Mouse (Mus musculus): ENCODE data around the gene Mtg2. TPM values are rescaled to one million over a fixed set of nuclear protein-coding genes. Genes with fewer than 3 reads are reported as not detected.

The Mtg2 gene
- polyA plus RNA-seq, 1 experiment from 2014 or later = 37.6 TPM

DNA sequence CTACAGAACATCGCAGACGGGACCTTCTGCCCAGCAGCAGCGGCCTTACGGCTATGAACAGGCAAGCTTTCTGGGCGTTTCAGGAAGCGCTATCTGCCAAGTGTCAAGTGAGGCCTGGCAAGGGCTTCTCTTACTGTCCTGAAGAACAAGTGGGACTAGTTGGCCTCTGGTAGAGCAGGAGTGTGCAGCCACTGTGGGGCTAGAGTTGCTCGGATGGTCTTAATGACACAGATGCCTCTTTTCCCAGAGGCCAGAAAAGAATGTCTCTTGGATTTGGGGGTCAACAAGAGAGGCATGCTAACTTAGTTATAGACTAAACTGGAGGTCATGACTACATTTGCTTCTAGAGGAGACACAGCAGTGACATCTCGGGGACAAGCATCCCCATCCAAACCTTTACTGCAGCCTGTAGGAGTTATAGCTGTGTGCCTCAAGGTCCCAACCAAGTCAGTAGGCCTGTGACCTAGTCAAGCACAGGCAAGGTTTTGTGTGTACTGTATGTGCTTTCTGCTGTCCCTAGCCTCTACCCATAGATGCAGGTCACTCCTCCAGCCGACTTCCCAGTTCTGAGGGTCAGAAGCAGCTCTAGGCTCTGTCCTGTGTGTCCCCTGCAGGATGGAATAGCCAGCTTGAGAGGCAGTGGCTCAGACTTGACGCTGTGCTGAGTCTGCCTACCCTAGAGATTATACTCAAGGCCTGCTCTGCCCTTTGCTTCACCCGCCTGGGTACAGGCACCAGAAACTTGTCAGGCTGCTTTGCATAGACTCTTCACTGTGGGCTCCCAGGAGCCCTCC lies 6.9 kb upstream of the Mtg2 start:
- Histone ChIP-seq H3K9me3 (replicated peaks) (no peaks in the 10 kb centered on the region), H3K27ac (replicated peaks) (no peak overlapping the region), H3K4me2 (no peak overlapping the region), H3K27me3 (replicated peaks) (no peaks in the 10 kb centered on the region), H3K9ac (replicated peaks) (no peak overlapping the region), H3K36me3 (peaks cover 72% of the 10 kb centered on the region), H3K4me1 (no peaks in the 10 kb centered on the region), H3K4me3 (replicated peaks) (no peak overlapping the region)
- WGBS = 96% methylated on average over 11 of the region's 11 CpGs
- ATAC-seq (ENCODE audit: low FRiP score) = no peak

DNA sequence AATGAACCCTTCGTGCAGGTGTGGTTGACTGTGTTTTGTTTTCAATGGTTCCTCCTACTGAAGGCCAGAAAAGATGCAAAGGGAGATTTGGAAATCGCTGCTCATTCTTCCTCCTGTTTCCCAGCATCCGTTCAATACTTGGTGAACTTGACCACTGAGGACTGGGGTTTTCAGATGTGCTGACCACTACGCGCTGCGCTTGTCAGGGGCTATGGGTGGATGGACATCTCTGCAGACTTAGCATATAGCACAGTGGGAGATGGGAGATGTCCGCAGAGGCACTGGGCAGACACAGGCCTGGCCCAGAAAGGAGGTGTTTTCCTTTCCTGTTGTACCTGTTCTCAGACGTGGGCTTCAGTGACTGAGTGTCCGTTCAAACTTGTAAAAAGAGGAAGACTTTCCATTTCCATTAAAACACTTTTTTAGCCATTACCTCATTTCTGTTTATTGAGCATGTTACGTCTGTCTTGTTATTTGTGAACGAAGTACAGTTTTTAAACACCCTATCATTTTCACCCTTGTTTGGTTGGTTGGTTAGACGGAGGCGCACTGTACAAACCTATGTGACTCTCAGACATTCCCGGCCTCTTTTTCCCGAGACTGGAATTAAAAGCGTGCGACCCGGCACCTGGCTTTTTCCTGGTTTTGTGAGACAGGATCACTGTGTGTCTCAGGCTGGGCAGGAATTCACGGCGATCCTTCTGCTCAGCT lies 463 bp upstream of the Mtg2 start:
- WGBS = 34% methylated on average over 20 of the region's 20 CpGs
- peak overlapping the region; percentile 94 for H3K4me2 ChIP-seq
- ATAC-seq (ENCODE audit: low FRiP score) = peak; percentile 72; the same call in 1 of the 2 replicates
- no peaks in the 10 kb centered on the region for H3K9me3 ChIP-seq (replicated peaks)
- peaks cover 20% of the 10 kb centered on the region for H3K4me1 ChIP-seq
- peak overlapping the region; percentile 76 for H3K9ac ChIP-seq (replicated peaks)
- peak overlapping the region; percentile 76 for H3K4me3 ChIP-seq (replicated peaks)
- H3K36me3 ChIP-seq = peaks cover 21% of the 10 kb centered on the region
- H3K27ac ChIP-seq (replicated peaks) = peak overlapping the region; percentile 95
- H3K27me3 ChIP-seq (replicated peaks) = no peaks in the 10 kb centered on the region

DNA sequence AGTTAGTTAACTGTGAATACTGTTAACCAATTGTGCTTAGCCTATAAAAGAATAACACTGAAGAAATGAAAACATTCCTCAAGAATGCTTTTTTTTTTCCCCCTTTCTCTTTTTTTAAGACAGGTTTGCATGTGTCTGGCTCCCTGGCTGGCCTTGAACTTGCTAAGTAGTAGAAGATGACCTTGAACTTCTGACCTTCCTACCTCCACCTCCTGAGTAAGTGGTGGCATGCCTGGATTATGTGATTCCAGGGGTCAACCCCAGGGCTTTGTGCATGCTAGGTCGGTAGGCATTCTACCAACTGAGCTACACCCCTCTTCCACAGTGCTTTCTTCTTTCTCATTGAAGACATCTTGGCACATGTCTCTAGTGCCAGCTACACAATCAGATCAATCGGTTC lies 1.3 kb downstream of the Mtg2 start:
- Histone ChIP-seq H3K36me3 (peaks cover 21% of the 10 kb centered on the region), H3K27ac (replicated peaks) (no peak overlapping the region), H3K9ac (replicated peaks) (no peak overlapping the region), H3K4me2 (peak overlapping the region; percentile 94), H3K27me3 (replicated peaks) (no peaks in the 10 kb centered on the region), H3K9me3 (replicated peaks) (no peaks in the 10 kb centered on the region), H3K4me1 (peaks cover 20% of the 10 kb centered on the region), H3K4me3 (replicated peaks) (no peak overlapping the region)
- 87% methylated on average over 2 of the region's 2 CpGs for WGBS
- ATAC-seq (ENCODE audit: low FRiP score) = no peak

DNA sequence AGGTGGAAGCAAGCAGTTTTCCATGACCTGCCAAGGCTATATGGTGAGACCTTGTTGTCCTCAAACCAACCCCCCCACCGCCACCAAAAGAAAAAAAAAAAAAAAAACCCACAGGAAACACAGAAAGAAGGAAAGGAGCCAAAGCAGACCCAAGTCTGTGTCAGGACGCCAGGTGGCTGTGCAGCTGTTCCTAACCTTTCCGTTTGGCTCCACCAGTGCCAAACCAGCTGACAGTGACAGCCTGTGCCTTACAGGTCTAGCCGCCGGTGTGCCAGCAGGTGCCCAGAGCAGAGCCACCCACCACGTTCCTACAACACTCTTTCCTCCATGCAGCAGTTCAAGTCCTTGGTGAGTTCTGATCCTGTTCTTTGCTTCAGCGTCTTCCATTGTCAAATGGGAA lies 2.5 kb downstream of the Mtg2 start:
- no peaks in the 10 kb centered on the region for H3K27me3 ChIP-seq (replicated peaks)
- no peak overlapping the region for H3K9ac ChIP-seq (replicated peaks)
- no peaks in the 10 kb centered on the region for H3K9me3 ChIP-seq (replicated peaks)
- no peak overlapping the region for H3K4me2 ChIP-seq
- H3K4me3 ChIP-seq (replicated peaks) = no peak overlapping the region
- no peak for ATAC-seq (ENCODE audit: low FRiP score)
- H3K36me3 ChIP-seq = peaks cover 12% of the 10 kb centered on the region
- 91% methylated on average over 7 of the region's 7 CpGs for WGBS
- H3K27ac ChIP-seq (replicated peaks) = no peak overlapping the region
- H3K4me1 ChIP-seq = peaks cover 20% of the 10 kb centered on the region

DNA sequence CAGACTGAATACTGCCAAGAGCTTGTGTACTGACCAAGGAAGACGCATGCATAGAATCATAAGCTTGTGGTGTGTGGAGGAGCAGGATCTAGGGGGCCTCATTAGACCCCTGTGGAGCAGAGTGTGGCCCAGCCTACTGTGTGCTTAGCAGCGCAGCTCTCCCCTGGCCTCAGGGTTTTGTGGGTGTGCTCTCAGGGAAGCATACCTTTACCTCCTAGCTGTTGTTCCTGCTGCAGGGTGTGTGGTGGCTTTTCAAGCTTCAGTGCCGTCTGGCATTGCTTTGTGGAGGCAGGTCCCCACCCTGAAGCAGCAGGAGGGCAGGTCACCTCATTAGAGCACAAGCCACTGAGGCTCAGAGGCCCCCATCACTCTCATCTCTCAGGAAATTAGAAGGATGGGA lies 7.2 kb downstream of the Mtg2 start:
- no peak overlapping the region for H3K9ac ChIP-seq (replicated peaks)
- peaks cover 21% of the 10 kb centered on the region for H3K36me3 ChIP-seq
- no peaks in the 10 kb centered on the region for H3K4me1 ChIP-seq
- no peaks in the 10 kb centered on the region for H3K27me3 ChIP-seq (replicated peaks)
- 73% methylated on average over 3 of the region's 3 CpGs for WGBS
- ATAC-seq (ENCODE audit: low FRiP score) = no peak
- no peak overlapping the region for H3K4me2 ChIP-seq
- H3K9me3 ChIP-seq (replicated peaks) = no peaks in the 10 kb centered on the region
- no peak overlapping the region for H3K27ac ChIP-seq (replicated peaks)
- H3K4me3 ChIP-seq (replicated peaks) = no peak overlapping the region

DNA sequence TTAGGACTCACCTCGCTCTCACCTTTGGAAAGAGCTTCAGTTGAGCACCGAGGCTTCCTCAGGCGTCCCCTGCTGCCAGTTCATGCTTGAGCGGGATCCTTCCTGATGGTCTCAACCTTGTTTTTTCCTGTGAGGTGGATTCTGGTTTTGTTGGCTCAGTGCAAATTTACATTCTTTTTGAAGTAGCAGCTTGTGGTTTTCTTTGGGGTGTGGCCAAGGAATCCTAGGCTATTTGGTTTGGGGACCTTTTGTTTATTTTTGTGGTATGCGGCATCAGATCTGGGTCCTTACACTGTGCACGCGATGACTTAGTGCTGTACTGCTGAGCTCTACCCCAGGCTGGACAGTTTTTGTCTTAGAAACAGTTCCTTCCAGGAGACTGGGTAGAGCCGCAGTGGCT lies 10.3 kb downstream of the Mtg2 start:
- H3K4me2 ChIP-seq = no peak overlapping the region
- H3K27ac ChIP-seq (replicated peaks) = no peak overlapping the region
- no peak for ATAC-seq (ENCODE audit: low FRiP score)
- H3K9ac ChIP-seq (replicated peaks) = no peak overlapping the region
- H3K9me3 ChIP-seq (replicated peaks) = no peaks in the 10 kb centered on the region
- WGBS = 93% methylated on average over 8 of the region's 8 CpGs
- no peaks in the 10 kb centered on the region for H3K4me1 ChIP-seq
- H3K36me3 ChIP-seq = peaks cover 40% of the 10 kb centered on the region
- H3K27me3 ChIP-seq (replicated peaks) = no peaks in the 10 kb centered on the region
- H3K4me3 ChIP-seq (replicated peaks) = no peak overlapping the region

DNA sequence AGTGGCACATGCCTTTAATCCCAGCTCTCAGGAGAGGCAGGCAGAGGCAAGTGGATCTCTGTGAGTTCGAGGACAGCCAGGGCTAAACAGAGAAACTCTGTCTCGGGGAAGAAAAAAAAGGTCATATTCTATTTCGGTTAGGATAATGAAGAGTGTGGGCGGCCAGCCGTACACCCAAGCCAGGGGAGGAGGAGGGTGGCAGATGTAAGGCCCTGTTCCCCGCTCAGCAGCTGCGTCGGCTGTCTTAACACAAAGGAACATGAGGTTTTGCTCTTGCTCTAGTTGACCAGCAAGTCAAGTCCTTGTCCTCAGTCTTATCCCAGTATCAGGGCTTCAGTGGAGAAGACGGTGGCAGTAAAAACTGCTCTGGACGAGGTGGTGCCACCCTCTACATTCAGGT lies 12.7 kb downstream of the Mtg2 start:
- no peaks in the 10 kb centered on the region for H3K27me3 ChIP-seq (replicated peaks)
- H3K4me3 ChIP-seq (replicated peaks) = no peak overlapping the region
- H3K4me1 ChIP-seq = peaks cover 6% of the 10 kb centered on the region; the same call in 1 of the 2 replicates
- peaks cover 43% of the 10 kb centered on the region for H3K36me3 ChIP-seq
- H3K9me3 ChIP-seq (replicated peaks) = no peaks in the 10 kb centered on the region
- no peak overlapping the region for H3K4me2 ChIP-seq
- no peak for ATAC-seq (ENCODE audit: low FRiP score)
- WGBS = 92% methylated on average over 10 of the region's 10 CpGs
- H3K9ac ChIP-seq (replicated peaks) = no peak overlapping the region
- H3K27ac ChIP-seq (replicated peaks) = no peak overlapping the region

DNA sequence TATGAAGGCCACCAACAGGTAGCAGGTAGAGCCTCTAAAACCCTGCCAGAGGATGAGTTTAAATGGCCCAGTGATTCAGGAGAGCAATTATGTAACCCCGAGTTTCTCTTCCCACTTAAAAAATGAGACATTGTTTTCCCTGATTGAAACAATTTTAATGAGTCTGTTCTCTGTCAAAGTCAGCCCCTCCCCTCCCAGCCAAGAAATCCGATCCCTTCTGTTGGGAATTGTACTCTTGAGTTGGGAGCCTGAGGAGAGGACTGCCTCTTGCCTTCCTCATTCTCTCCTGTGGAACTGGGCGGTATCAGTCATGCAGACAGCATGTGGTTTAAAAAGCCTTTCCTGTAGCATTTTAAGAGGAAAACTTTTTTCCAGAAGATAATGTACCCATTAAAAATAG lies 14.2 kb downstream of the Mtg2 start:
- no peak overlapping the region for H3K4me3 ChIP-seq (replicated peaks)
- no peaks in the 10 kb centered on the region for H3K27me3 ChIP-seq (replicated peaks)
- no peak for ATAC-seq (ENCODE audit: low FRiP score)
- no peak overlapping the region for H3K4me2 ChIP-seq
- no peak overlapping the region for H3K27ac ChIP-seq (replicated peaks)
- no peaks in the 10 kb centered on the region for H3K9me3 ChIP-seq (replicated peaks)
- WGBS = 50% methylated on average over 3 of the region's 3 CpGs
- peaks cover 6% of the 10 kb centered on the region; the same call in 1 of the 2 replicates for H3K4me1 ChIP-seq
- H3K9ac ChIP-seq (replicated peaks) = no peak overlapping the region
- H3K36me3 ChIP-seq = peaks cover 36% of the 10 kb centered on the region

DNA sequence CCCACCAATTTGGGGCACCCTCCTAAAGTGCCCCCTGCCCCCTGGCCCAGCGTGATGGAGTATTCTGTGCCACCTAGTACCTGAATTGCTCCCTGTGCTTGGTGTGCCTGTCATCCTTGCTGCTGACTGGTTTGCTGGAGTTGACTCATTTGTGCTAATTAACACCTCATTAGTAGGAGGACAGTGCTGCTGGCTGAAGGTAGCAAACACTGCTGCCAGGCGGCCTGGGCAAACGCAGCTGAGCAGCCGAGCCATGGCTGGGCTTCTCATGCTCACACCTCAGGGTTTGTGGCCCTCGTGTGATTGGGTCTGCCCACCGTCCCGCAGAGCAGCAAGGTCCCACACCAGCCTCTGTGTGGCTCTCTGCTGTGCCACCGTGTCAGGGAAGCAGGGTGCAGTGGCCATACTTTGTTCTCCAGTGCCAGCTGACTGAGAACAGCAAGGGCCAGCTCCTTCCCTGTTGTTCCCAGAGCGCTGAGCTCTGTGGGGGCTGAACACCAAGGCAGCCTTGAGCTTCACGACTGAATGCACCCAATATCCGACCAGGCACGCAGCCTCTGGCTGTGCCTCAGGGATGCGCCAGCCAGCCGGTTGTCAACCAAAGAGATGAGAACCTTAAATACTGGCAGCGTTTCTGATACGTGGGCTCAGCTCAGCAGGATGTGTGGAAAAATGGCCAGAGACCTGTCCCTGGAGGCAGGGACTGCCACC lies 15.7 kb downstream of the Mtg2 start:
- H3K36me3 ChIP-seq = peaks cover 34% of the 10 kb centered on the region
- peaks cover 6% of the 10 kb centered on the region; the same call in 1 of the 2 replicates for H3K4me1 ChIP-seq
- H3K27ac ChIP-seq (replicated peaks) = no peak overlapping the region
- WGBS = 70% methylated on average over 16 of the region's 16 CpGs
- H3K9me3 ChIP-seq (replicated peaks) = no peaks in the 10 kb centered on the region
- H3K4me3 ChIP-seq (replicated peaks) = no peak overlapping the region
- ATAC-seq (ENCODE audit: low FRiP score) = no peak
- H3K27me3 ChIP-seq (replicated peaks) = no peaks in the 10 kb centered on the region
- no peak overlapping the region for H3K9ac ChIP-seq (replicated peaks)
- no peak overlapping the region for H3K4me2 ChIP-seq

DNA sequence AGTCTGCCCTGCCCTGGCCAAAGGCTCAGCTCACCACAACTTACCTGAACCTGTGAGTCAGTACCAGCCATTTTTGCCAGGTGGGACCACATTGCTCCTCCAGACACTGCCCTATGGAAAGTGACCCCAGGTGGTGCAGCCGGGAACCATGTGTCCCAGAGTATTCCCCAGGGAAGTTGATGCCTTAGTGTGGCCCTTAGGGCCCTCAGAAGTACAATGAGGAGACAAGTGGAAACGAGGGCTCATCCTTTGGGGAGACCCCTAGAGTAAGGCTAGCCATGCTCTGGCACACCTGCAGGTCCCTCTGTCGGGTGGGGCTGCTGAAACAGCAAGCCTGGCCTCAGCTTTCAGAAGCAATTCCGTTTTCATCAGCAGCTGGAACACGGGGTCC lies 16.2 kb downstream of the Mtg2 start:
- no peak overlapping the region for H3K27ac ChIP-seq (replicated peaks)
- peaks cover 6% of the 10 kb centered on the region; the same call in 1 of the 2 replicates for H3K4me1 ChIP-seq
- H3K27me3 ChIP-seq (replicated peaks) = no peaks in the 10 kb centered on the region
- H3K36me3 ChIP-seq = peaks cover 32% of the 10 kb centered on the region
- WGBS = 76% methylated on average over 5 of the region's 5 CpGs
- no peak overlapping the region for H3K4me3 ChIP-seq (replicated peaks)
- no peak overlapping the region for H3K9ac ChIP-seq (replicated peaks)
- no peak for ATAC-seq (ENCODE audit: low FRiP score)
- no peak overlapping the region for H3K4me2 ChIP-seq
- no peaks in the 10 kb centered on the region for H3K9me3 ChIP-seq (replicated peaks)

DNA sequence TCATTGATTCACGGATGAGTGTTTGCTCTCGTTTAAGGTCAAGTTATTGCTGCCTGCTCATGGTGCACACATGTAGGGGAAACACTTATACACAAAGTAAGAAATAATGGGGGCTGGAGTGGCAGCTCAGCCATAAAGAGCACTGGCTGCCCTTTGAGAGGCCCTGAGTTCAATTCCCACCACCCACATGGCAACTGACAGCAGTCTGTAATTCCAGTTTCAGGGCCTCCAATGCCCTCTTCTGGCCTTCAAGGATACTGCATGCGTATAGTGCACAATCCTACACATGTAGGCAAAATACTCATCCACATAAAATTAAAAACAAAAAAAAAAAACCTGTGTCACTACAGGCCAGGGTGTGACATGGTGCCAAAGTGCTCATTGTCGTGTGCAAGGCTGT lies 17.1 kb downstream of the Mtg2 start:
- ATAC-seq (ENCODE audit: low FRiP score) = no peak
- Histone ChIP-seq H3K4me3 (replicated peaks) (no peak overlapping the region), H3K9ac (replicated peaks) (no peak overlapping the region), H3K27me3 (replicated peaks) (no peaks in the 10 kb centered on the region), H3K9me3 (replicated peaks) (no peaks in the 10 kb centered on the region), H3K4me2 (no peak overlapping the region), H3K4me1 (peaks cover 6% of the 10 kb centered on the region; the same call in 1 of the 2 replicates), H3K27ac (replicated peaks) (no peak overlapping the region), H3K36me3 (peaks cover 23% of the 10 kb centered on the region)
- 89% methylated on average over 4 of the region's 4 CpGs for WGBS
